ENCODE assay signal across 20 mouse cellular contexts in genomic region chr8:116800636-116801035, GRCm38 (mm10).
DNase-seq lines count a peak whose midpoint lies in the region; ATAC-seq and TF ChIP-seq lines count a peak whose summit lies in the region.
"Had no signal": no experiment of that assay in that cellular context is flagged by ENCODE, and none has a peak within 500 bp of the region (broad histone marks: within the 10 kb centered on the region; RNA-seq: fewer than 3 reads in every experiment).

No protein-coding gene starts in this region.

- H3K4me3 ChIP-seq in testis, adult 2 months (ENCODE audit: control insufficient read depth, low read depth, low read length), result peak overlapping the region; percentile 87
- no peak overlapping the region for H3K4me3 ChIP-seq in hindbrain, embryonic 12.5 days
- H3K4me3 ChIP-seq: embryonic facial prominence, embryonic 10.5 days; forebrain, embryonic 13.5 days; heart, embryonic 10.5 days had no signal

- no peaks in the 10 kb centered on the region for H3K36me3 ChIP-seq in testis, adult 2 months (ENCODE audit: control insufficient read depth, insufficient read depth, low read length)
- H3K36me3 ChIP-seq in hindbrain, embryonic 12.5 days, result no peaks in the 10 kb centered on the region
- H3K36me3 ChIP-seq: embryonic facial prominence, embryonic 10.5 days; G1E; heart, embryonic 10.5 days had no signal

- WGBS in hindbrain, embryonic 12.5 days, result 88% methylated on average over 14 of the region's 14 CpGs

- no peaks in the 10 kb centered on the region for H3K27me3 ChIP-seq in testis, adult 2 months (ENCODE audit: control insufficient read depth, insufficient read depth, low read length)
- H3K27me3 ChIP-seq in hindbrain, embryonic 12.5 days, result no peaks in the 10 kb centered on the region
- H3K27me3 ChIP-seq: forebrain, embryonic 13.5 days had no signal

- no peak for TF ChIP-seq POLR2A in testis, adult 2 months (IDR thresholded peaks at IDR 0.05; ENCODE audit: control insufficient read depth, low read depth, low read length)

- peak overlapping the region; percentile 61 for H3K27ac ChIP-seq in testis, adult 2 months (ENCODE audit: control insufficient read depth, insufficient read depth, low read depth, low read length)
- no peak overlapping the region for H3K27ac ChIP-seq in hindbrain, embryonic 12.5 days
- H3K27ac ChIP-seq: embryonic facial prominence, embryonic 10.5 days; forebrain, embryonic 13.5 days; heart, embryonic 10.5 days; hindbrain, embryonic 14.5 days had no signal

- H3K4me2 ChIP-seq in hindbrain, embryonic 12.5 days (replicated peaks), result no peak overlapping the region
- H3K4me2 ChIP-seq: forebrain, embryonic 13.5 days; hindbrain, embryonic 14.5 days had no signal

- no peaks in the 10 kb centered on the region for H3K9me3 ChIP-seq in hindbrain, embryonic 12.5 days (replicated peaks)
- H3K9me3 ChIP-seq: forebrain, embryonic 13.5 days; heart, embryonic 10.5 days had no signal

- no peak for ATAC-seq in hindbrain, embryonic 12.5 days (ENCODE audit: low FRiP score)
- ATAC-seq: forebrain, embryonic 13.5 days; forebrain, postnatal 0 days had no signal

- DNase-seq in heart, adult 11 months, result peak; percentile 55
- DNase-seq in heart, postnatal 4 days, result no peak
- no peak for DNase-seq in testis, postnatal 10 days (ENCODE audit: low spot score)
- peak; percentile 23 for DNase-seq in right cerebral cortex, postnatal 4 days
- DNase-seq: adrenal gland, adult 8-10 months; adrenal gland, postnatal 36 days; cerebellum, adult 11-12 months; cerebellum, adult 9-10 months; cerebellum, postnatal 36 days; forebrain, postnatal 0 days; gastrocnemius, postnatal 36 days; heart, adult 18-20 months; heart, postnatal 10 days had no signal

- no peak overlapping the region for H3K9ac ChIP-seq in hindbrain, embryonic 12.5 days
- H3K9ac ChIP-seq: forebrain, embryonic 13.5 days; forebrain, postnatal 0 days; hindbrain, embryonic 14.5 days had no signal

- no peak for TF ChIP-seq CTCF in testis, adult 2 months (IDR thresholded peaks at IDR 0.05; ENCODE audit: control insufficient read depth, insufficient read depth, insufficient replicate concordance, low read depth, low read length)

- peaks cover 6% of the 10 kb centered on the region for H3K4me1 ChIP-seq in testis, adult 2 months (ENCODE audit: control insufficient read depth, insufficient read depth, low read length)
- H3K4me1 ChIP-seq in hindbrain, embryonic 12.5 days, result no peaks in the 10 kb centered on the region
- H3K4me1 ChIP-seq: embryonic facial prominence, embryonic 10.5 days; forebrain, embryonic 13.5 days; heart, embryonic 10.5 days had no signal

Comparison
In these comparisons a context has a peak if more than half of its experiments do, and no peak if none do; other contexts are left out.
1. DNase-seq: peak in heart, adult 11 months (single experiment) and right cerebral cortex, postnatal 4 days (single experiment); none in heart, postnatal 4 days (single experiment) and testis, postnatal 10 days (single experiment).